Mouse (Mus musculus): Measurements from ENCODE around the gene Nhej1.

The Nhej1 gene

GRCm38 (mm10) chr1:75125418-75125817, 418 bp upstream of the Nhej1 start:
- no peak for DNase-seq (ENCODE audit: low read depth)

DNA sequence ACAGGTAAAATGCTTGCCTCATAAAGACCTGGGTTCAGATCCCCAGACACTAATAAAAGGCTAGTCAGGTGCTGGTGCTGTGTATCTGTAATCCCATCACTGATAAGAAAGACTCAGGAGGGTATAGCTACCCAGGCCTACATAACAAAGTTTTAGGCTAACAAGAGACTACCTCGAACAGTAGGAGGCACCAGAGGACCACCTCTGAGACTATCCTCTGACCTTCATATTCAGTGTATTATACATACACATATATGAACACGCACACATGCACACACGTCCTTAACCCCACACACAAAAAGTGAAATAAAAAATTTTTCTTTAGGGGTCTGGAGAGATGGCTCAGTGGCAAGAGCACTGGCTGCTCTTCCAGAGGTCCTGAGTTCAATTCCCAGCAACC, 2.8 kb downstream of the Nhej1 start:
- peak; percentile 74 for DNase-seq (ENCODE audit: low read depth)

GRCm38 (mm10) chr1:75052091-75052490, 72.9 kb downstream of the Nhej1 start:
- DNase-seq (ENCODE audit: low read depth), result peak; percentile 51

DNA sequence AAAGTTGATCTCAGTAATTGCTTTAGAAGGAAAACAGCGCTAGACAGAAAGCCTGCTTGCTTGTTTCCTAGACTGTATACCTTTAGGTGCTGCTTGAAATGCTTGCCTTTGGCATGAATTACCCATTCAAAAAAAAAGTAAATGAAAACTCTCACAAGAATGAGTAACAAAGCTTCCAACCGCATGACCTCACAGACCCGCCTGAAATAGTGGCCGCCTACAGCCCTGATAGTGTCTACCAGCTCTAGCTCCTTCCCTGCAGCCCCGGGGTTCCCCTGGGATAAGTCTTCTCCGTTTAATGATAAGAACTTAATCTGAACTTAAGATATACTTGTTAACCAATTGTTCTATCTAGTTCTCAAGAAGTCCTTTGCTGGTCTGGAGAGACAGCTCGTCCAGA, 73.6 kb downstream of the Nhej1 start:
- no peak for DNase-seq (ENCODE audit: low read depth)

- no peak for DNase-seq (ENCODE audit: low read depth)
These were observed 76.4 kb downstream of the Nhej1 start for GRCm38 (mm10) chr1:75048571-75048970.

DNA sequence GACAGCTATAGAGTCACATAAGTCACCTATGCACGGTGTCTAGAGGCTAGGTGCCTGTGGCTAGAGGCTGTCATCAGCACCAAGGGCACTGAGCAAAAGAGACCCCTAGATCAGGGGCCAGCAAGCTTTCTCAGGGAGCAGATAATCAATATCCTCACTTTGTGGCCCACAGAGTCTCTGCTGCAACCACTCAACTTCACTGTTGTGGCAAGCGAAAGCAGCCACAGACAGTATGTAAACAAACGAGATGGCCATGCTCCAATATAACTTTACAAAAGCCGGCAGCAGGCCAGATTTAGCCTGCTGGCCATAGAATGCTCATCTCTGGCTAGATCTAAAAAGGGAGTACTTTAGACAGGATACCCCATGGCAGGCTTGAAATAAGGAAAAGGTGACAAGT, 77.0 kb downstream of the Nhej1 start:
- no peak for DNase-seq (ENCODE audit: low read depth)

- DNase-seq (ENCODE audit: low read depth), result peak; percentile 88
These were observed 84.6 kb downstream of the Nhej1 start for GRCm38 (mm10) chr1:75040429-75040828.

DNA sequence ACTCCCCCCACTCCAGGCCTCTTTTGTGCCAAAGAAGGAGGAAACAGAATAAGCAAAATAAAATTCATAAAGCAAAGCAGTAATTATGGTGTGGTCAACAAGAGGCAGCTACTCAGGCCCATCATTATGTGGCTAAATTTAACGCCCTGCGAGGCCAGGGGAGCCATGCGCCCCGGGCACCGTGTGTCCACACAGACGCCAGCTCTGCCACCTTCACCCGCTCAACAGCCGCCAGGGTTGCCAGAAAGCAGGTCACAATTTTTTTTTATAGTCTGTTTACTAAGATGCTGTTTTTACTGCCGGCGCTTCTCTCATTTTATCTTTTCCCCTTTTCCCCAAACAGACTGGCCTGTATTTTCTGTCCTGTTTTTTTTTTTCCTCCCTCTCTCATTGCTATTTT, 93.0 kb downstream of the Nhej1 start:
- DNase-seq (ENCODE audit: low read depth), result no peak

DNA sequence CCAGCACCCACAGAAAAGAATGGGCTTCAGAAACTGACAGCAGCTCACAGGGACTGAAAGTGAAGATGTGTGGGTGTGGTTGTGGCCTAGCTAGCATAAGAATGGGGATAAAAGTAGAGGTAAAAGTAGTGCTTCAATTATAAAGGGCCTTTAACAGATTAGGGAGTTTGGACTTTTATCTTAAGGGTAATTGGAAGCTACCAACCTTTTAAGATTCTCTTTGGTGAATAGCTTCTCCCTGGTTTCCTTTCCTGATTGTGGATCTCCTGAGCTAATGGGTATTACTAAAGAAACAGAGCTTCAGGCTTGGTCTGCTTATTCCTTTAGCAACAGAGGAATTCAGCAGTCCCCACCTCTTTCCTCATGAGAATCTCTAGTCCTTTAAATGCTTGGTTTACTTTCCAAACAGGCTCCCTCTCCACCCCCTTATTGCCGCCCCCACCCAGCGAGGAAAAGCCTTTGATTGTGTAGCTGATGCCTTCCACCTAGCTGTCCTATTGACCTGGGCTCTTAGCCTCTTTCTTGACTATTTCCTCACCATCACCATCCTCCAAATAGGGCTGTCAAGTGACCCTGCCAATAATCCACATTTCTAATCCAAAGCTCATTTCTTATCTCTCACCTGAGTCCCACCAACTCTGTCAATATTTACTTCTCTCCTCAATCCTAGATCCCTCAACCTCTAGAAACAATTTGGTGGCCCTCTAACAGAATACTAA, 97.8 kb downstream of the Nhej1 start:
- no peak for DNase-seq (ENCODE audit: low read depth)

DNA sequence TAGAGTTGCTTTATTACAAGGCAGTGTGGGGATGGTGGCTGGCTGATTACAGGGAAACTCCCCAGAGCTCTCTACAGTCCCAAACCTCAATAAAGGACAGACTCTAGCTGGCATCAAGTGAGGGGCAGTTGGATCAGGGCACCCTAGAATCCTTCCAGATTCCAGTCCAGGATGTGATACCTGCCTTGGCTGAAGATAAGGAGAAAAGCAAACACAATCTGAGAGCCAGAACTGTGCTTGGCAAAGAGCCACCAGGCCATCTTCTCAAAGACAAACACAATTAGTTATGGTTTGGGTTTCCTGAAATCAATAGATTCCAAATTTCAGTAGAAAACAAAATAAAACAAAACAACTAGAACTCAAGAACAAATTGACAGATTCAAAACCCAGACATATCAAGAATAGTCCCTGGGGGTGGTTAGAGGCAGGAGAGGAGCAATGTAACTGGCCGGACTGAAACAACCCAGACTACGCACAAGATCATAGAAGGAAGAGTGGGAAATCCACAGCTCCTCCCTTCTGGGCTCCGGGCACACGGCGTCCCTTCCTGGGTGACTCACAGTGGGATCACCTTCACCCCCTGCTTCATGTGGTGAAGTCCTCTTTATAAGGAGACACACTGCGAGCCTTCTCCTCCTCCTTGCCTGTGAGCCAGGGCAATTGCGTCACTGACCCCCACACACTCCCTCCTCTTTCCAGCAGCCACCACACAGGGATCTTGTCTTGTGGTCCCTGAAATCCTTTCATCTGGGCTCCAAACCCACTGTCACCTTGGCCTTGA, 100.4 kb downstream of the Nhej1 start:
- peak; percentile 33 for DNase-seq (ENCODE audit: low read depth)

DNA sequence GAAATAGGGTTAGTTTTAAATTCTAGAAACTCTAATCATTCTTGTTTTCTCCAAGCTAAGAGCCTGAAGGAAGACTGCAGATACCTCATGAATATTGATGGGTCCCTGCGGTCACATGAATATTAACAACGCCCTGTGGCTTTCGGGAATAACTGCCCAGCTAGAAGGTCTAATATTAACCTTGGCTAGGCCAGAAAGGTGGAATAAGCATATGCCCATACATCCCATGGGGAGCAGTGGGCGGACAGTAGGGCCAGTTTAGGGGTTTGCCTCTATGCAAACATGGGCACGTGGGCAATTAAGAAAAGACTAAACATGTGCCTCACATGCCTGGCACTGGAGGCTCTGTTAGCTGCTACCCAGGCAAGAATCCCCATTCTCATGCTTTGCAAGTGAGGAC, 102.8 kb downstream of the Nhej1 start:
- DNase-seq (ENCODE audit: low read depth), result no peak

- peak; percentile 79 for DNase-seq (ENCODE audit: low read depth)
These were observed 108.2 kb downstream of the Nhej1 start for GRCm38 (mm10) chr1:75016846-75017245.

DNA sequence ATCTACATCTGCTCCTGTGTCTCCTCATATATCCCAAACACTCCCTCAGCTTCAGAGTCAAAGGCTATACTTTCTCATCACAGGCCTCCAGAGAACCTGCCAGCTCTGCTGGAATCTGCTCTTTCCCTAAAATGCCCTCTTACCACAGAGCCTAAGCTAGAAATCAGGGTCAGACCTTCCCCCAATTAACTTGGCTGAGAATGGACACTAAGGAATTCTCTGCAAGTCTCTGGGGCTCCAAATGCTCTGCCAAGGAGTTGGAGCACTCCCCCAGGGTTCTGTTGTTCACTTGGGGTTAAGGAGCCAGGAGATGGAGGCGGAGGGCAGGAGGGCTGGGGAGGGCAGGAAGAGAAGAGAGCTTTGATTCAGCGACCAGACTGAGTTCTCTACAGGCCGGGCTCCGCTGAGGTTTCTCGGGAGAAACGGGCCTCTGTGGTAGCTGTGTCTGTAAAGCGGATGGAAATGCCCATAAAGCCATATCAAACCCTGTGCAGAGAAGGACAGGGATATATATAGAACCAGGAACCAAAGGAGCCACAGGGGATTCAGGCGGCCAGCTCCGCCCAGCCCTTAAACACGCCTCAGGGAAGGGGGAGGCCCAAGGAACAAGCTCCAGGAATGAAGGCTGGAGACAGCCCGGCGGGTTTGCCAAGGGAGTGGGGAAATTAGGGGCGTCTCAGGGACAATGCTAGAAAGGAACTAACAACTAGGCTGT, 109.3 kb downstream of the Nhej1 start:
- DNase-seq (ENCODE audit: low read depth), result no peak

- no peak for DNase-seq (ENCODE audit: low read depth)
These were observed 110.7 kb downstream of the Nhej1 start for GRCm38 (mm10) chr1:75014210-75014845.

DNA sequence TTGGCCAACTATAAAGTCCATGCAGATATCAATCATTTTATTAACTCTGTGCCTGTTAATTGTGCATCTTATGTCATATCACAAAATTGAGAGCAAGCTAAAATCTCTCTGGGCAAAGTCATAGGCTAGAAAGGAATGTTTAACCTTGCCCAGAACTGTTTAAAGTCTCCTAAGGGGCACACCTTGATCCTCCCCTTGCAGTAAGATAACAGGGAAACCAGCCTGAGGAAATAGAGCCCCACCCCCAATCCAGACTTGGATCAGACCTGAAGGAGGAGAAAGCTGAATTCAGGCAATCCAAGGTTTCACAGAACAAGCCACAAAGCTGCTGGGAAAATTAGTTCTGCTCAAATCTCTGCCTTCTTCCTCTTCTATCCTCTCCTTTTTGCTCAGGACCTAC, 114.2 kb downstream of the Nhej1 start:
- no peak for DNase-seq (ENCODE audit: low read depth)

GRCm38 (mm10) chr1:75010203-75010602, 114.8 kb downstream of the Nhej1 start:
- DNase-seq (ENCODE audit: low read depth), result no peak

DNA sequence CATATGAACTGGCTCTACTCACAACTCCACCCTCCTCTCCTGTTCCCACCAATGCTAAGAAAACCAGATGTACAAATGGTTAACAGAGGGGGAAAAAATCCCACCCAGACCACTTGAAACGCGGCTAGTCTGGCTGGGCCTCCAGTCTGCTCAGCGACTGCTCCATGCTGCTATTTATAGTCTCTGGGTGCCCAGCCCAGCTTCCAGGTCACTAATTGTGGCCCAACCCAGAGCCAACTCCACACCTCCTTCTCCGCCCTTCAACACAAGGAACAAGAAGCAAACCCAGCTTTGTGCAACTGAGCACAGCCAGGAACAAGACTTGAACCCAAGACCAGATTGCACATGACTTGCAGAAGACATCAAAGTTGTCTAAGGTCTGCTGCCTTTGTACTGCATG, 119.0 kb downstream of the Nhej1 start:
- no peak for DNase-seq (ENCODE audit: low read depth)

DNA sequence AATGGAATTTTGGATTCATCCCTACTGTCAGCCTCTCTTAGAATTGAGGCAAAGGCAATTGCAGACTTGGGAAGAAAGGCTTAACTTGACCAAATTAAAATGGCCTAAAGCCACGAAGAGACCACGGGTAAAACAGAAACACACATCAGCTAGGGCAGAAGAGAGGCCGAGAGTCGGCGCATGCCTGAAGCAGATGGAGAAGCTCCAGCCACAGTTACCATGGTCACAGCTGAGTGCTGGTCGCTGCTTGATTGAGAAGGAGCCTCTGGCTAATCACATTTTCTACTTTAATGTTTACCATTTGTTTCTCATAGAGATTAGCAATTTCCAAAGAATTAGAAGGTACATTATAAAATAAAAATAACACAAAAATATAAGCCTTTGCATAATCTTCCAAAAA, 123.8 kb downstream of the Nhej1 start:
- DNase-seq (ENCODE audit: low read depth), result no peak

DNA sequence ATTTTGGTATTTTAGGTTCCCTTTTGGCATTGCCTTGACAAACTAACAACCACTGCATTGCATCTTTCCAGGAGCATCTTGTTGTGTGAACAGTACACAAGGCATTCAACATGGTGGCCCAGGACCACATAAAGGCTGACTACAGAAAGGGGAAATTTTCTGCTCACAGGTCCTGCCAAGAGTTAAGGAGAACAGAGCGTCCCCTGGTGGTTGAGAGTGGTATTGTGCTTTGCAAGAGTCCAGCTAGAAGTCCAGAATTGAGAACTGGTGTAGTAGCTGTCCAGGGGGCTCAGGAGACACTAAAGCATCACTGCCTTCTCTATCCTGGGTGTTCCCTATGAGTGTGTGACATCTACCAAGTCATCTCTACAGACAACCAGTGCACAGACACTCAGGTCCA, 124.5 kb downstream of the Nhej1 start:
- DNase-seq (ENCODE audit: low read depth), result peak; percentile 76

- peak; percentile 90 for DNase-seq (ENCODE audit: low read depth)
These were observed 125.8 kb downstream of the Nhej1 start for GRCm38 (mm10) chr1:74999173-74999572.

GRCm38 (mm10) chr1:74997231-74997630, 127.8 kb downstream of the Nhej1 start:
- DNase-seq (ENCODE audit: low read depth), result peak; percentile 85

- DNase-seq (ENCODE audit: low read depth), result no peak
These were observed 148.0 kb downstream of the Nhej1 start for GRCm38 (mm10) chr1:74977001-74977400.

Data from 416B (cell line).